Mouse (Mus musculus) retina, adult 2 months (tissue): ENCODE results near the gene Syne1.

ENCODE experiments used
- DNase-seq: peaks from one replicate; pipeline ENCODE4 v3.0.0-alpha.2; 2012; ENCODE audit warnings: low read depth, low spot score

Gene Syne1

GRCm38 (mm10) chr10:4983919-4984318, 567.4 kb downstream of the Syne1 start:
- DNase-seq, result no peak

- DNase-seq, result no peak
Measured at GRCm38 (mm10) chr10:4977374-4977773, 573.9 kb downstream of the Syne1 start.

- DNase-seq, result no peak
Measured at GRCm38 (mm10) chr10:4976557-4976956, 574.7 kb downstream of the Syne1 start.

- no peak for DNase-seq
Measured at GRCm38 (mm10) chr10:4974246-4974645, 577.0 kb downstream of the Syne1 start.

- DNase-seq, result no peak
Measured at GRCm38 (mm10) chr10:4972026-4972425, 579.3 kb downstream of the Syne1 start.

GRCm38 (mm10) chr10:4971586-4971985, 579.7 kb downstream of the Syne1 start:
- no peak for DNase-seq

- DNase-seq, result no peak
Measured at GRCm38 (mm10) chr10:4971156-4971555, 580.1 kb downstream of the Syne1 start.
